Mouse (Mus musculus): ENCODE measurements around the gene Clip4. TPM values are rescaled to one million over a fixed set of nuclear protein-coding genes. Genes with fewer than 3 reads are reported as not detected.

Gene Clip4
- total RNA-seq, 2 experiments from 2014 or later = 71.5 to 79.2 TPM

DNA sequence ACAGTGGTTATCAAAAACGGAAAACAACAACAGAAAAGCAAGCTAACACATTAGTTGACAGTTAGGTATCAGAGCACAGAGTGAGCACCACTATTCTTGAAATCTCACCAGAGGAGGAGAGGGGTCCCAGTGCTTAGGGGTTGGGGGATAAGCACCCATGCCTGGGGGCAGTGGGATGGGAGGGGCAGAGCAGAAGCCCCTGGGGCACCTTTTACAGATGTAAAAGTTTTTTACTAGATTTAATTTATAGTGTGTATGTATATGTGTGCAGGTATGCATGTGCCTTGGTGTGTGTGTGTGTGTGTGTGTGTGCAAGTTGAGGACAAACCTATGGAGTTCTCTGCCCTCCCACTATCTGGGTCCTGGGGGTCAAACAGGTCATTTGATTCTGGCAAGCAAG lies 102.4 kb downstream of the Clip4 start:
- DNase-seq (ENCODE audit: low spot score in 2 of 2) = no peak

DNA sequence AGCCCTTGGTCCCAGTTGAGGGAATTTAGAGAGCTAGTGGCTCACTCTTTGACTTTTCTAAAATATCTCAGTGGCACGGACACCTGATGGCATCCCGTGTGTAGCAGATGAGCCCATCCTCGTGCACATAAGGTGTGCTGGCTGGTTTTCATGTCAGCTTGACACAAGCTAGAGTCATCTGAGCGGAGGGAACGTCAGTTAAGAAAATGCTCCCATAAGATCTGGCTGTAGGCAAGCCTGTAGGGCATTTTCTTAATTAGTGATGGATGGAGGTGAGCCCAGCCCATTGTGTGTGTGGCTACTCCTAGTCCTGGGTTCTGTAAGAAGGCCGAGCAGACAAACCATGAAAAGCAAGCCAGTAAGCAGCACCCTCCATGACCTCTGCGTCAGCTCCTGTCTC lies 103.7 kb downstream of the Clip4 start:
- DNase-seq (ENCODE audit: low spot score in 2 of 2) = no peak

DNA sequence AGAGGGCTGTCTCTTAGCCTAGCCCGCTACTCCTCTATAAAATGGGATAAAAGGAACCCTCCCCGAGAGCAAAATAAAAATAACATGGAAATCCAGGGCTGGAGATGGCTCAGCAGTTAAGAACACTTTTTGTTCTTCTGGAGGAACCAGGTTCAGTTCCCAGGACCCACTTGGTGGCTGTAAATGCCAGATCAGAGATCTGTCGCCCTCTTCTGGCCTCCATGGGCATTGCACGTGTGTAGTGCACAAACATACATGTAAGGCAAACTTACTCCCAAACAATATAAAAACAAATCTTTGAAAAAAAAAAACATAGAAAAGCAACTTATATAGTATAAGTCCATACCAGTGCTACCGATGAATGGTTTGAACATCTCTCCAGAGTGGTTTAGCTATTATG lies 104.7 kb downstream of the Clip4 start:
- no peak for DNase-seq (ENCODE audit: low spot score in 2 of 2)

DNA sequence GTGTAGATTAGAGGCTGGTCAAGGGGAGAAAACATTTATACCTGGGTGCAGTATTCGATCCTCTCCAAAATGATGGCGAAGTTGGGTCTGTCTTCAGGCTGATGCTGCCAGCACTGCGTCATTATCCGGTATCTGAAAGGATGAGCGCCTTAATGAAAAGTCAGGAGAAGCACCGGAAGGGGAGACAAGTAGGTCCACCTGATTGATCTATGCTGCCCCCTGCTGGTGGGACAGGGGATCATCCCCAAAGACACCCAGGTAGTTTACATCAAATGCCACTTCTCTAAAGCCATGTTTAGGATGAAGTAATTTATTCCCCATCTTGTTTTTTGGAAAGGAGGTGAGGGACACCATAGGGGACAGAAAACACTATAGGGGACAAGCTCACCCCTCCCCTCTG lies 105.8 kb downstream of the Clip4 start:
- DNase-seq (ENCODE audit: low spot score in 2 of 2) = peak in 1 of 2 experiments; percentile 34

DNA sequence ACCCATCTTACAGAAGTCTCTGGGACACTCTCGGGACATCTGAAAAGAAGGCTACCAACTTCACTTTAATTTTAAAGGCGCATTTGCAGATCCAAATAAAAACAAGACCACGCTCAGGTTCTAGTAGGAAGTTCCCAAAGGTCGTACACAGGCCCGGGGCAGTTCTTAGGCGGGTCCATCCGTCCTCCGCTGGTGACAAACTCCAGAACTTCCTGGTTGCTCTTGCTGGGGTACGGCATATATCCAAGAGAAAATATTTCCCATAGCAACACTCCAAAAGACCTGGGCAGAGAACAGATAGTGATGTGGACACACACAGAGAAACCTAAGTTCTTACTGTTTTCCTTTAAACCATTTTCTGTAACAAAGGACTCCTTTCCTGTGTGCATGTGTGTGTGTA lies 106.5 kb downstream of the Clip4 start:
- DNase-seq (ENCODE audit: low spot score in 2 of 2) = no peak

DNA sequence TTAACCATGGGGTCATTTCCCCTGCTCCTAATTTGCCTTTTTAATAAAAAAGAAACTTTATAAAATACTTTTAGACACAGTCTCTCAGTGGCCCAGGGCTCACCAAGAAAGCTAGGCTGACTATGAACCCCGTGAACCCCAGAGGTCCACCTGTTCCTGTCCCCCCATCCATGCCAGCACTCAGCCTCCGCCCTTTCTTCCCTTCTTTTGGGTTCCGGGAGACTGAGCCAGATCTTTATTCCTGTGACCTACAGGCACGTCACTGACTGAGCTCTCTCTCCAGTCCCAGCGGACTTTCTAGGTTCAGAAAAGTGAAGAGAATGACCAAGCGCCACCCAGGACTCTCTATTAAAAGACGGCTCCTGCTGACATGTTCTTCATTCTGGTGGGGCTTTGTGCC lies 107.2 kb downstream of the Clip4 start:
- no peak for DNase-seq (ENCODE audit: low spot score in 2 of 2)

DNA sequence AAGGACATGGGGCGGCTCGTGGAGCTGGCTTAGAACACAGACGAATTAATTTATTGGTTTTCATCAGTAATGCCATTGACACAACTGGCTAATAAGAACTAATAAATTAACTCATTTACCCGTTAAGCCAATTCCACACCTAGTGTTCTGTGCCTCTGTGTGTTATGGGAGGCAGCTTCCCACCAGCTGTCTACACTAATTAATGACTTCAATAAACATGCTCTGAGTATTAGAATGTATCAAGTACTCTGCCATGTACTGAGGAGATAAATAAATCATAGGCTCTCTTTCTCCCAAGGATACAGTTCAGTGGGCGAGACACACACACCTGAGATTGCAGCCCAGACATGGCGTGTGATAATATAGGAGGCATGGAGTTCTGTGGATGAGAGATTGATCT lies 113.1 kb downstream of the Clip4 start:
- no peak for DNase-seq (ENCODE audit: low spot score in 2 of 2)

DNA sequence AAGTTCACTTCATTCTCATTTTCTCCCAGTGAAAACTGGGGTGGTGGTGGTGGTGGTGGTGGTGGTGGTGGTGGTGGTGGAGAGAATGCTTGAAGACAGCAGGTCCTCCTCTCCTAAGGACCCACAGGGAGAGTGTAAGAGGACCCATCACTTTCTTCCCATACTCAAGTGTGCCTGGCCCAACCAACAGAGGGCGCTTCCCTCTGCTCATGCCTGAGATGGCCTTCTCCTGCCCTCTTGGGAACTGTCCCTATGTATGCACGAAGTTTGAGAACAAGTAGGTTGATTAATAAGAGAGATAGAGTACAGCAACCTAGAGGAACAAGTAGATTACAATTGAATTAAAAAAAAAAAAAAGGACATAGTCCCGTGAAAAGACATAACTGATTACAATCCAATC lies 140.8 kb downstream of the Clip4 start:
- DNase-seq (ENCODE audit: low spot score in 2 of 2) = peak in 1 of 2 experiments; percentile 10

DNA sequence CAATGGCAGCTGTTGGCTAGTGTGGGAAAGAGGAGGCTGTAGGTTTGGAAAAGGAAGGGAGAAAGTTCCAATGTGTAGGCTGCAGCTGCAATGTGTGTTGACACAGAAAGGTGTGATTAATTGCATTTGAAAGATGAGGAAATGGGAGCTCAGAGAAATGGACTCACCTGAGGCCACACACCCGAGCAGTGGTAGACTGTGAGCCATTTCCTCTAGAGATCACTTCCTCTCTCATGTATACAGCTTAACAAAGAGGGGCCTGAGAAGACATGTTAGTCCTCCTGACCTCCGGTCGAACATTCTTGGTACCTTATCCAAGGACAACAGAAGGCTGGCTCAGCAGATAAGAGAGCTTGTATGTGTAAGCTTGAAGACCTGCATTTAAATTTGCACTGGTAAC lies 144.9 kb downstream of the Clip4 start:
- no peak for DNase-seq (ENCODE audit: low spot score in 2 of 2)

Other genes with a start within 250 kb of the Clip4 start
- gene Ndc80, start 241.6 kb upstream of the Clip4 start, total RNA-seq (2021) = 1 to 10 TPM; 1.4 to 1.5 TPM
- 1 to 10 TPM; 1.0 to 1.1 TPM for gene Spdya, start 216.4 kb upstream of the Clip4 start, total RNA-seq (2021)
- gene Wdr43, start 152.6 kb upstream of the Clip4 start, total RNA-seq (2021) = 10 to 100 TPM; 26.8 to 32.4 TPM
- 1 to 10 TPM; 1.3 to 1.6 TPM for gene Togaram2, start 95.2 kb upstream of the Clip4 start, total RNA-seq (2021)
- gene Pcare, start 15.6 kb upstream of the Clip4 start, total RNA-seq (2021) = under 1 TPM; 0.12 to 0.17 TPM